Mouse (Mus musculus): ENCODE results near the gene Pbld2.
"Not testable (repeated sequence)": the region's sequence is repeated elsewhere in the genome, so short reads cannot be mapped to it uniquely, and the experiment has no call there.

The Pbld2 gene

GRCm38 (mm10) chr10:63026156-63026794, 2.2 kb downstream of the Pbld2 start:
- no peak for DNase-seq

GRCm38 (mm10) chr10:63026795-63027160, 2.7 kb downstream of the Pbld2 start:
- no peak for DNase-seq

GRCm38 (mm10) chr10:63027376-63028161, 3.5 kb downstream of the Pbld2 start:
- no peak for DNase-seq

- DNase-seq, result no peak
Observed at GRCm38 (mm10) chr10:63028396-63028795, 4.3 kb downstream of the Pbld2 start.

GRCm38 (mm10) chr10:63032267-63032666, 8.2 kb downstream of the Pbld2 start:
- no peak for DNase-seq

GRCm38 (mm10) chr10:63032956-63033355, 8.8 kb downstream of the Pbld2 start:
- DNase-seq, result no peak

GRCm38 (mm10) chr10:63038571-63039320, 14.6 kb downstream of the Pbld2 start:
- DNase-seq, result no peak

GRCm38 (mm10) chr10:63039867-63040628, 15.9 kb downstream of the Pbld2 start:
- no peak for DNase-seq

- no peak for DNase-seq
Observed at GRCm38 (mm10) chr10:63043154-63043553, 19.0 kb downstream of the Pbld2 start.

GRCm38 (mm10) chr10:63047751-63048150, 23.6 kb downstream of the Pbld2 start:
- no peak for DNase-seq

GRCm38 (mm10) chr10:63049106-63049505, 25.0 kb downstream of the Pbld2 start:
- no peak for DNase-seq

- DNase-seq, result no peak
Observed at GRCm38 (mm10) chr10:63051267-63051666, 27.2 kb downstream of the Pbld2 start.

- no peak for DNase-seq
Observed at GRCm38 (mm10) chr10:63052011-63052410, 27.9 kb downstream of the Pbld2 start.

GRCm38 (mm10) chr10:63053007-63053406, 28.9 kb downstream of the Pbld2 start:
- no peak for DNase-seq

GRCm38 (mm10) chr10:63054071-63054470, 30.0 kb downstream of the Pbld2 start:
- DNase-seq, result not testable (repeated sequence)

- no peak for DNase-seq
Observed at GRCm38 (mm10) chr10:63054586-63054985, 30.5 kb downstream of the Pbld2 start.

GRCm38 (mm10) chr10:63056966-63057750, 33.0 kb downstream of the Pbld2 start:
- DNase-seq, result no peak

- DNase-seq, result no peak
Observed at GRCm38 (mm10) chr10:63059862-63060261, 35.7 kb downstream of the Pbld2 start, which contains the start of gene Pbld1. Gene Pbld1 (plus strand): TSS chr10:63060162.

- DNase-seq, result no peak
Observed at GRCm38 (mm10) chr10:63060406-63060805, 36.3 kb downstream of the Pbld2 start.

GRCm38 (mm10) chr10:63061266-63061665, 37.2 kb downstream of the Pbld2 start:
- DNase-seq, result no peak

- DNase-seq, result no peak
Observed at GRCm38 (mm10) chr10:63062696-63063095, 38.6 kb downstream of the Pbld2 start.

GRCm38 (mm10) chr10:63063365-63063764, 39.2 kb downstream of the Pbld2 start:
- no peak for DNase-seq
